Mouse (Mus musculus) brain, embryonic 14.5 days (tissue): ENCODE data around the gene Bpifb4.

Experiments
- CTCF ChIP-seq: fragments of 200-500 bp; IDR thresholded peaks from 2 replicates; pipeline ENCODE4 v1.5.1; 2012; ENCODE audit warnings: inconsistent platforms, mild to moderate bottlenecking, moderate library complexity, borderline replicate concordance; ENCODE audit not compliant: insufficient read depth, insufficient read length; ENCODE audit errors: extremely low read depth
- POLR2A ChIP-seq: fragments of 200-500 bp; IDR thresholded peaks from 2 replicates; pipeline ENCODE4 v1.6.1; 2012; ENCODE audit warnings: mild to moderate bottlenecking, inconsistent platforms, borderline replicate concordance; ENCODE audit not compliant: poor library complexity, insufficient read depth, insufficient read length, severe bottlenecking; ENCODE audit errors: extremely low read depth

DNA sequence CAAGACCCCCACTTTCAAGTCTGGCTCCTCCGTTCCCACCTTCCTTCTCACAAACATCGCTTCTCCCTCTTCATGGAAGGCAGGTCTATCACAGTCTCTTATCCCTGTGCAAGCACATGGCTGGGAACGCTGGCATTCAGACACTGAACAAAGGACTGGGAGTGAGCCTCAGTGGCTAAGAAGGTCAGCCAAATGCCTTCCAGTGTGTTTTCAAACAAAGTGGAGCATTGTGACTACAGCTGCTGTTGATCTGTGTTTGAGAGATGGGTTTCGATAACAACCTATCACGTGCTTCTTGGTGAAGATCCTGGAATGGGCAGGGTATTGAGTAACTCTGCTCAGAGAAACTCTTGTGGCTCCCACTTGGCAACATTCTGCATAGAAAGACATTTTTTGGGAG lies 32.2 kb downstream of the Bpifb4 start:
- TF ChIP-seq CTCF (no peak), POLR2A (no peak)
